Mouse (Mus musculus): ENCODE results near the gene Acan. TPM values are rescaled to one million over a fixed set of nuclear protein-coding genes. Genes with fewer than 3 reads are reported as not detected.

Acan gene
- total and polyA plus RNA-seq, 2 experiments: not detected

DNA sequence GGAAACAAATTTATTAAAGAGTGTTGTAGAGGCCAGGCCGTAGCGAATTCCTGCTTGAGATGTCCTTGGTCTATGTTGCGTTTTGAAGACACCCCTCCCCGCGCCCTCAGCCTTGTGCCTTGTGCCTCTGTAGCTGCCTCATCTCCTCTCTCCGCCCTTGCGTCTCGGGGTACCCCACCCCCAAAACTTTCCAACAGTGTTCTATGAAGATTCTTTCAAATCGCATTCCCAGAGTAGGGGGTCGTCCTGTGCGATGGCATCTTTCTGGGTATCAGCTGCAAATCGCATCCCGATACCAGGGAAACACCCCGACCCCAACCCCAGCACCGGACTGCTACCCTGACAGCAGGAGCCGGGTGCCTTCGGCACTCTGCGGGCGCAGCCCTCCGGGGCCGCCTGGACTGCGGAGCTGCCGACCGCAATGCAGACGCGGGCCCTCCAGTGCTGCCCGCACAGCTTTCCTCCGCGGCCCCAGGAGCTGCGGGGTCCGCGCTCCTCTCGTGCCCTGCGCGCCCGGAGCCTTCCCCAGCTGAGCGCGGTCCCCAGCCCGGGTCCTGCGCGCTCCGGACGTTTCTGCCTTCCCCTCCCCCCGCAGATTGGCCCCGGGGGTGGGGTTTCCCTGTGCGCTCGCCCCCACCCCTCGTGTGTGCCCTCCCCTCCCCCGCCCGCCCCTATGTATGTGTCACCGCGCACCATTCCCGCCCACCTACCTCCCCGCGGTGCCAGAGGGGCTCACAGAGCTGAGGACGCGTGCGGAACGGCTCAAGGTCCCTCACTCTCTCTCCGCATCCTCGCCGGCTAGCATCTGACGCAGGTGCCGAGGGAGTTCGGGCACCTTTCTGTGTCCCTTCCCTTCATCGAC lies 531 bp upstream of the Acan start:
- Histone ChIP-seq H3K27me3 (ENCODE audit: control insufficient read depth, insufficient read depth, low read length) (0 out of 2 replicates have a peak, but pooled peaks cover 8% of the 10 kb centered on the region), H3K9ac (ENCODE audit: low read depth, low read length) (no peak overlapping the region), H3K79me2 (ENCODE audit: control insufficient read depth, insufficient read depth, low read length) (no peaks in the 10 kb centered on the region), H3K4me1 (ENCODE audit: control insufficient read depth, insufficient read depth, low read length) (no peaks in the 10 kb centered on the region), H3K4me3 (ENCODE audit: insufficient read depth, low read depth, low read length) (no peak overlapping the region), H3K36me3 (ENCODE audit: control insufficient read depth, insufficient read depth, low read length) (no peaks in the 10 kb centered on the region), H3K27ac (replicated peaks; ENCODE audit: insufficient read depth, low read depth, low read length) (no peak overlapping the region)
- TF ChIP-seq CTCF (IDR thresholded peaks at IDR 0.05; ENCODE audit: low read depth, low read length): no peak
- no peak for TF ChIP-seq POLR2A (IDR thresholded peaks at IDR 0.05; ENCODE audit: extremely low read depth, insufficient read depth, low read length)
- no peak for DNase-seq (ENCODE audit: extremely low read depth, low read depth, low spot score)
- WGBS: 3% methylated on average over 63 of the region's 66 CpGs

DNA sequence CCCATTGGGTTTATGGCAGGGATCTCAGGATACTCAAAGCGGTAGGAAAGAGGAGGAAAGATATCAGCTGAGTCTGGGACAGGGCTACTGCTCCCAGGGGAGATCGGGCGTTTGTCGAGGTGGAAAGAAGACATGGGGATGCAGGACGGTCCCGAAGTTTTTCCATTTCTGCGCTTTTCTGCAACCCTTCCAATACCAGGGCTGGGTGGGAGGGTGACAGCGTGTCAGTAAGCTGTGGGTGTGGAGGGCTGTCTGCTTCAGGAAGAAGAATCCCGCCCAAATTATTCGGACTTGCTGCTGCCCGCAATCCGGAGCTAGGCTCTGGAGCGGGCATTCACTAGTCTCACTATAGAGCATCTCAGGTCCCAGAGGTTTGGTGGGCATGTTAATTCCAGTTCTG lies 828 bp downstream of the Acan start:
- no peak overlapping the region for H3K27ac ChIP-seq (replicated peaks; ENCODE audit: insufficient read depth, low read depth, low read length)
- WGBS: 26% methylated on average over 13 of the region's 13 CpGs
- no peaks in the 10 kb centered on the region for H3K4me1 ChIP-seq (ENCODE audit: control insufficient read depth, insufficient read depth, low read length)
- no peak overlapping the region for H3K4me3 ChIP-seq (ENCODE audit: insufficient read depth, low read depth, low read length)
- H3K9ac ChIP-seq (ENCODE audit: low read depth, low read length): no peak overlapping the region
- DNase-seq (ENCODE audit: extremely low read depth, low read depth, low spot score): no peak
- no peaks in the 10 kb centered on the region for H3K79me2 ChIP-seq (ENCODE audit: control insufficient read depth, insufficient read depth, low read length)
- 0 out of 2 replicates have a peak, but pooled peaks cover 6% of the 10 kb centered on the region for H3K27me3 ChIP-seq (ENCODE audit: control insufficient read depth, insufficient read depth, low read length)
- H3K36me3 ChIP-seq (ENCODE audit: control insufficient read depth, insufficient read depth, low read length): no peaks in the 10 kb centered on the region
- TF ChIP-seq CTCF (IDR thresholded peaks at IDR 0.05; ENCODE audit: low read depth, low read length): no peak
- no peak for TF ChIP-seq POLR2A (IDR thresholded peaks at IDR 0.05; ENCODE audit: extremely low read depth, insufficient read depth, low read length)

GRCm38 (mm10) chr7:79058546-79058945 lies 5.3 kb downstream of the Acan start:
- TF ChIP-seq CTCF (IDR thresholded peaks at IDR 0.05; ENCODE audit: low read depth, low read length) (no peak), POLR2A (IDR thresholded peaks at IDR 0.05; ENCODE audit: extremely low read depth, insufficient read depth, low read length) (no peak)
- Histone ChIP-seq H3K27ac (replicated peaks; ENCODE audit: insufficient read depth, low read depth, low read length) (no peak overlapping the region), H3K27me3 (ENCODE audit: control insufficient read depth, insufficient read depth, low read length) (0 out of 2 replicates have a peak, but pooled peaks cover under 1% of the 10 kb centered on the region), H3K4me3 (ENCODE audit: insufficient read depth, low read depth, low read length) (no peak overlapping the region), H3K4me1 (ENCODE audit: control insufficient read depth, insufficient read depth, low read length) (no peaks in the 10 kb centered on the region), H3K9ac (ENCODE audit: low read depth, low read length) (no peak overlapping the region), H3K36me3 (ENCODE audit: control insufficient read depth, insufficient read depth, low read length) (no peaks in the 10 kb centered on the region), H3K79me2 (ENCODE audit: control insufficient read depth, insufficient read depth, low read length) (no peaks in the 10 kb centered on the region)
- no peak for DNase-seq (ENCODE audit: extremely low read depth, low read depth, low spot score)
- 19% methylated on average over 2 of the region's 2 CpGs for WGBS

- no peaks in the 10 kb centered on the region for H3K36me3 ChIP-seq (ENCODE audit: control insufficient read depth, insufficient read depth, low read length)
- no peak overlapping the region for H3K9ac ChIP-seq (ENCODE audit: low read depth, low read length)
- no peaks in the 10 kb centered on the region for H3K4me1 ChIP-seq (ENCODE audit: control insufficient read depth, insufficient read depth, low read length)
- no peak overlapping the region for H3K4me3 ChIP-seq (ENCODE audit: insufficient read depth, low read depth, low read length)
- WGBS: 45% methylated on average over 7 of the region's 7 CpGs
- no peak for DNase-seq (ENCODE audit: extremely low read depth, low read depth, low spot score)
- TF ChIP-seq POLR2A (IDR thresholded peaks at IDR 0.05; ENCODE audit: extremely low read depth, insufficient read depth, low read length): no peak
- no peak for TF ChIP-seq CTCF (IDR thresholded peaks at IDR 0.05; ENCODE audit: low read depth, low read length)
- H3K27ac ChIP-seq (replicated peaks; ENCODE audit: insufficient read depth, low read depth, low read length): no peak overlapping the region
- no peaks in the 10 kb centered on the region for H3K27me3 ChIP-seq (ENCODE audit: control insufficient read depth, insufficient read depth, low read length)
- no peaks in the 10 kb centered on the region for H3K79me2 ChIP-seq (ENCODE audit: control insufficient read depth, insufficient read depth, low read length)
These were observed 14.2 kb downstream of the Acan start for GRCm38 (mm10) chr7:79067466-79067865.

GRCm38 (mm10) chr7:79068231-79068630 lies 14.9 kb downstream of the Acan start:
- no peak for DNase-seq (ENCODE audit: extremely low read depth, low read depth, low spot score)
- H3K27me3 ChIP-seq (ENCODE audit: control insufficient read depth, insufficient read depth, low read length): no peaks in the 10 kb centered on the region
- WGBS: 60% methylated on average over 4 of the region's 4 CpGs
- no peaks in the 10 kb centered on the region for H3K4me1 ChIP-seq (ENCODE audit: control insufficient read depth, insufficient read depth, low read length)
- H3K9ac ChIP-seq (ENCODE audit: low read depth, low read length): no peak overlapping the region
- H3K79me2 ChIP-seq (ENCODE audit: control insufficient read depth, insufficient read depth, low read length): no peaks in the 10 kb centered on the region
- no peak overlapping the region for H3K4me3 ChIP-seq (ENCODE audit: insufficient read depth, low read depth, low read length)
- H3K36me3 ChIP-seq (ENCODE audit: control insufficient read depth, insufficient read depth, low read length): no peaks in the 10 kb centered on the region
- no peak overlapping the region for H3K27ac ChIP-seq (replicated peaks; ENCODE audit: insufficient read depth, low read depth, low read length)
- TF ChIP-seq CTCF (IDR thresholded peaks at IDR 0.05; ENCODE audit: low read depth, low read length) (no peak), POLR2A (IDR thresholded peaks at IDR 0.05; ENCODE audit: extremely low read depth, insufficient read depth, low read length) (no peak)

DNA sequence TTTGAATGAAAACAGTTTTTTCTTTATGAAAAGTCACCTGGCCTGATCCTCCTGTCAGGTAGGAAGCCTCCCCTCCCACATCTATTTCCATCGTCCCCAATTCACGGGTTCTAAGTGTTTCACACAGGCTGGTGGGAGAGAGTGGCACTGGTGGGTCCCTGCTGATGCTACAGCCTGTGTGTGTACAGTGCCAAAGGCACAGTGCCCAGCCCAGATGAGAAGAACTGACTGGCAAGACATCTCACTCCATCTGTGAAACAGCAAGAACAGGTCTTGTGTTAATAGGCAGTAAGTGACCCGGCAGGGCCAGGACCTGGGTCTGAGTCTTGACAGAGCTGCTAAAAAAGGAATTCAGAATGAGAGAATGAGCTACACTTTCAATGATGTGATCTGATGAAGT lies 25.9 kb downstream of the Acan start:
- no peak overlapping the region for H3K27ac ChIP-seq (replicated peaks; ENCODE audit: insufficient read depth, low read depth, low read length)
- no peaks in the 10 kb centered on the region for H3K4me1 ChIP-seq (ENCODE audit: control insufficient read depth, insufficient read depth, low read length)
- H3K9ac ChIP-seq (ENCODE audit: low read depth, low read length): no peak overlapping the region
- no peaks in the 10 kb centered on the region for H3K36me3 ChIP-seq (ENCODE audit: control insufficient read depth, insufficient read depth, low read length)
- H3K4me3 ChIP-seq (ENCODE audit: insufficient read depth, low read depth, low read length): no peak overlapping the region
- WGBS: 71% methylated on average over 3 of the region's 3 CpGs
- no peak for DNase-seq (ENCODE audit: extremely low read depth, low read depth, low spot score)
- H3K27me3 ChIP-seq (ENCODE audit: control insufficient read depth, insufficient read depth, low read length): no peaks in the 10 kb centered on the region
- H3K79me2 ChIP-seq (ENCODE audit: control insufficient read depth, insufficient read depth, low read length): no peaks in the 10 kb centered on the region
- no peak for TF ChIP-seq POLR2A (IDR thresholded peaks at IDR 0.05; ENCODE audit: extremely low read depth, insufficient read depth, low read length)
- TF ChIP-seq CTCF (IDR thresholded peaks at IDR 0.05; ENCODE audit: low read depth, low read length): no peak
